Mouse (Mus musculus): ENCODE results near the gene Hoga1.
A peak's percentile ranks its signal among the peaks of the same experiment; 100 is the strongest.

Gene Hoga1

DNA sequence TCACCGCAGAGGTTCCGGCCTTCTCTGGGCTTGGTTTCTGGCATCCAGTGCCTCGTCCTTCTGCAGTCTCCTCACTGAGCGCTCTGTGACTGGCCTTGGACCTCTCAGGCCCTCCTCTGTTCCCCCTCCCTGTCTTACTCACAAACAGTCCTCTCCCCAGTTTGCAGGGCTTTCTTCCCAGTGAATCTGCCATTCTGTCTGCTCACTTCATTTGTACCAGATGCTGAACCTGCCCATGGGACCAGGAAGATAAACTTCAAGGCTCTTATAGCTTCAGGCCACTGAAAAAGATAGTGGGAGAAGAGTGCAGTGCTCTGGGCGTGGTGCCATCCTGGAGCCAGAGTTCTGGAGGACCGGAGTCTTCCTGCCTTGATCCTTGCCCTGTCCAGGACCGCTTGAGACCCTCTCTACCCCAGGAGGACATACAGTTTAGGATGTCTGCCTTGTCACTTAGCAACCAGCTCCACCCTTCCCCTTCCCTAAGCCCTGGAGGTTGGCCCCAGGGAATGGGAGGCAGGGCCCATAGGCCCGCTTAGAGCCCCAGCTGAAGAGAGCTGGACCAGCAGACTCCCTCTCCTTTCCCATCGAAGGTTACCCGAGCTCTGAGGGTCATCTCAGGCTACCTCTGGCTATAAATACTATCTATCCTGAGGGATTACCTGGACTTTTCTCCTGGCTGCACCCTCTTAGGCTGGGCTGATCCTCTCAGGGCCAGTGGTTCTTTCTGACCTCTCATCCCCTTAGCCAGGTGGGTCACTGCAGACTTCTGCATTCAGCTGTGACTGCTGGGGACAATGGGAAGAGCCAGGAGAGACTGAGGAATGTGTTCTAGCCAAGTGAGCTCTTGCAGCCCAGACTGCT lies 23.5 kb upstream of the Hoga1 start:
- DNase-seq (ENCODE audit: low spot score) = no peak

DNA sequence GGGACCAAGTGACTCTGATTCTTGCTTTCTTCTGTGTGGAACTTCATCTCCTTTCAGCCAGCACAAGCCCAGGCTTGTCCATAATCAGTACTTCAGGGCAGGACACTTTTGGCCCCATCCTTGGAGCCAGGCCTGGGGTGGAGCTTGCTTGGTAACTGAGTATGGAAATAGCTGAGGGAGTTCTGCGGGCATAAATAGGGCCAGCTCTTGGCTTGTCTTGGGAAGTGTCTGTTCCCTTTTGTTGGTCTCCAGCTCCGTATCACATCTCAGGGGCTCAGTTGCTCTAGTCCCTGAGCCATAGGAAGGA lies 22.9 kb upstream of the Hoga1 start:
- no peak for DNase-seq (ENCODE audit: low spot score)

- no peak for DNase-seq (ENCODE audit: low spot score)
Measured at GRCm38 (mm10) chr19:42026158-42026557, 19.3 kb upstream of the Hoga1 start.

DNA sequence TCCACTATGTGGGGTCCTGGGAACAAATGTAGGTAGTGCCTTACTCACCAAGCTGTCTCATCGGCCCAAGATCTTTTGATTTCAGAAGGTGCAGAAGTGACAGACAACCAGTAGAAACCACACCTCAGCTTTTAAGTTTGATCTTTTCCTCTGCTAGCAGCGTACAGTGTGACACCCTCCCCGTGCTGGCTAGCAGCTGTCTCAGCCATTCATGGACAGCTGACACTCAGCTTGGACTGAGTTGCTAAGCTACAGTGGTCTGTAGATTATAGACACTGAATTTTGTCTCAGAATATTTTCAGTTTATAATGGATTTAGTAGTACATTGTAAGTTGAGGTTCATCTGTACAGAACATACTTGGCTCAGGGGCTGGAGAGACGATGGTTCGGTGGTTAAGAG lies 14.3 kb upstream of the Hoga1 start:
- DNase-seq (ENCODE audit: low spot score) = no peak

DNA sequence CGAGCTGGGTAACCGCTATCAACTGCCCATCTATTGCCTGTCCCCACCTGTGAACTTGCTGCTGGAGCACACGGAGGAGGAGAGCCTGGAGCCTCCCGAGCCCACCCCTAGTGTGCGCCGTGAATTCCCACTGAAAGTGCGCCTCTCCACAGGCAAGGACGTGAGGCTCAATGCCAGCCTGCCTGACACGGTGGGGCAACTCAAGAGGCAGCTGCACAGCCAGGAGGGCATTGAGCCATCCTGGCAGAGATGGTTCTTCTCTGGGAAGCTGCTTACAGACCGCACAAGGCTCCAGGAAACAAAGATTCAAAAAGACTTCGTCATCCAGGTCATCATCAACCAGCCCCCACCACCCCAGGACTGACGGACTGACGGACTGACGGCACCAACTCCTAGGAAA lies 11.8 kb upstream of the Hoga1 start:
- DNase-seq (ENCODE audit: low spot score) = no peak

DNA sequence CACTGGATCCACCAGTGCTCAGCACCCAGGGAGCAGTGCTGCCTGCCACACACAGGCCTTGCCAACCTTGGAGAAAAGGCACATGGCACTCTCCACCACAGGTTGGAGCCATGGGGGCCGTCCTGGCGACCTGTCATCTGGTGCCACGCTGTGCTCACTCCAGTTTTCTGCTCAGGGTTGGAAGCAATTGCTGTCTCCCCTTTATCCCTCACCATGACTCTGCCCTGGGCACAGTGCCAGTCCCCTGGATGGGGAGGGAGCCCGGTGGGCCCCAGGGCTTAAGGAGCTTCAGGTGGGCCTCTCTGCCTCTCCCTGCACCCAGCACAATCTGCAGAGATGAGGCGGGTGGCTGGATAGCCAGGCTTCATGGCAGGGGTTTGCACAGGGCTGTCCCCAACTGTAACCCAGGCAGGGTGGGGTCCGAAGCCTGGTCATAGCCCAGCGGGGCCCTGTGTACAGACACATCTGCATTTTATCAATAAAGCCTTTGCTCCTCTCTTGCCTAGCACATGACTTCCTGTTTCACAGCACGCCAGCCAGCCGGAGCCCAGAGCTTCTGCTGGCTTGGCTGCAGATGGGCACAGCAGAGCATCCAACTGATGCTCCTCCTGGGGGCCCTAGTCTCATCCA lies 11.1 kb upstream of the Hoga1 start:
- DNase-seq (ENCODE audit: low spot score) = no peak

- no peak for DNase-seq (ENCODE audit: low spot score)
Measured at GRCm38 (mm10) chr19:42034881-42035455, 10.4 kb upstream of the Hoga1 start.

DNA sequence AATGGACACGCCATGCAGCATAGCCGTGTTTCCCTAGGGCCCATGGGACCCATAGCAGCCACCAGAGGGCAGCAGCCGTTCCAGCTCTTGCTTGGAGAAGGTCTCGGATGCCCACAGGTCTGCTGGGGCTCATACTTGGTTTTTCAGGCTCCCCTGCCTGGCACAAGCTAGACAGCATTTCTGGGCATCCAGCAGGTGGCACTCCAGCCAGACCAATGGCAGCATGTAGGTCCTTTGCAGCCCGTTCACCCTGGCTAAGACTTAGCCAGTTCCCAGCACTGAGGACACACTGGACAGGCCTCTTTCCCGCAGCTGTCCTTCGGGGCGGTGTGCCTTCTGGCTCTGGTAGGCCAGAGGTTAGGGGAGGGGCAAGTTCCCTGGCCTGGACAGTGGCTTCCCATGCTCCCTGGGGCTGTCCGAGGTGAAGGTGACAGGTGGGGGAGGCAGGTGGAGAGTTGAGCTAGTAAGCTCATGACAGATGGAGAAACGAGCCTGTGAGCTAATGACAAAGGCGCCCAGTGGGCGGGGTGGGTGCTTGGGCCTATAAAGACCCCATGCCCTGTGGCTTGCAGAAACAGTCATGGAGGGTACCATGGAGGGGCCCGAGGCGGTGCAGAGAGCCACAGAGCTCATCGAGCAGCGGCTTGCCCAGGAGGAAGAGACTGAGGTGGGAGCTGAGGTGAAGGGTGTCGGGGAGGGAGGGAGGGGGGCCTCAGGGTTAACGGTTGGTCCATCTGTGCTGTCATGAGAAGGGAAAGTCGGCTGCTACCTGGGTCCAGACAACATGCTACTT lies 9.8 kb upstream of the Hoga1 start, which contains the start of gene Ankrd2:
Gene Ankrd2, plus strand, starts transcription at position 545 of the 793 bp plus-strand sequence.
- peak; percentile 49 for DNase-seq (ENCODE audit: low spot score)

GRCm38 (mm10) chr19:42036357-42036756 lies 9.1 kb upstream of the Hoga1 start:
- no peak for DNase-seq (ENCODE audit: low spot score)

DNA sequence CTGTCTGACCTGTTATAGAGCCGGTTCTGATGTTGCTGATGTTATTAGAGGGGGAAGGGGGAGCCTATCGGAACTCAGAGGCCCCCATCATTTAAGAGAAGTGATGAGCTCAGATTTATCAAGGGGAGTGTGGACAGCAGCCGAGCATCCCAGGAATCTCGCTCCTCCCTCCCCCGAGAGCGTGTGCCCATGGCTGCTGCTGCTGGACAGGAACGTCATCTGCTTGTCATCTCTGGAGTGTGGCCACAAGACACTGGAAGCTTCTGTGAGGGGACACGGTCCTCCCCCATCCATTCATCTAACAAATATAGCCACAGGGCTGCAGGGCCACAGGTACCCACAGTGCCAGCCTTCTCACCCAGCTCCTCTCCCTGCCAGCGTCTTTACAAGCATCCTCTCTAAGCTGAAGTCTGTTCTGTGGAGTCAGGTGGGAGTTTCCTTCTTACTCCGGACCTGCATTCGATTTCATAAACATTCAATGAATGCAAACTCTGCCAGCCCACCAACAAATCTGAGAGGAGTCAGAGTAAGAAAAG lies 8.2 kb upstream of the Hoga1 start:
- no peak for DNase-seq (ENCODE audit: low spot score)

- DNase-seq (ENCODE audit: low spot score) = no peak
Measured at GRCm38 (mm10) chr19:42038310-42038709, 7.1 kb upstream of the Hoga1 start.

GRCm38 (mm10) chr19:42043988-42044387 lies 1.4 kb upstream of the Hoga1 start:
- DNase-seq (ENCODE audit: low spot score) = no peak

DNA sequence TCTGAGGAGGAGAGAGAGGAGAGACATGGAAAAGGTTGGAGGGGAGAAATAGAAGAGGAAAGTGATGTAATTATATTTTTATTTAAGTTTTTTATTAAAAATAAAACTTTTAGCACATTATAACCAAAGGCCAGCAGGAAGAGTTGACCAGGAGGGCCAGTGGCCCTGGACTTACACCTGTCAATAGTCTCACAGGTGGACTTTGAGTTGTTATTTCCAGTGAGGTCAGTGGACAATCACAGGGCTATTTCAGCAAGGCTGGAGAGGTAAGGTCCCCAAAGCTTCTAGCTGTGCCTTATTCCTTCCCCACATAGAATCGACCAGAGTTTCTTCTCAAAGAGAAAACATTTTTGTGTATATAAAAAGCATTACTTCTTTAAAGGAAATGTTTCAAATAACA lies 4.8 kb downstream of the Hoga1 start:
- DNase-seq (ENCODE audit: low spot score) = no peak

GRCm38 (mm10) chr19:42051351-42051750 lies 5.9 kb downstream of the Hoga1 start:
- no peak for DNase-seq (ENCODE audit: low spot score)

GRCm38 (mm10) chr19:42051948-42052347 lies 6.5 kb downstream of the Hoga1 start, which contains the start of gene 4933411K16Rik:
Gene 4933411K16Rik, plus strand, starts transcription at chr19:42052248.
- no peak for DNase-seq (ENCODE audit: low spot score)

DNA sequence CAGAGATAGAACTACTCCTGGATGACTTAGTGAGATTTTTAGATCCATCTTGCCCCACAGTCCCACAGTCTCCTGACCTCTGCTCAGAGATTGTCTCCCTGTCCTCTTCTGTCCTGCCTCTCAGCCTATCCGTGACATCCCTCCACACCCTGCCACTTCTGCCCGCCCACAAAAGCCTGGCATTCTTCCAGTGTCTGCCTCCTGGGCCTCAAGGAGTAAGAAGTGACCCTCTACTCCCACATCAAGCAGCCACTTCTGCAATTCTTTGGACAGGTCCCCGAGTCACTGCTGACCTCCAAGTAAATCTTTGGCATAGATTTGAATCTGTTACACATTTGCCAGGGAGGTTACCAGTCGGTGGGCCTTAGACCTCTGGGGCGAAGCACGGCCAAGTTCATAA lies 8.8 kb downstream of the Hoga1 start:
- DNase-seq (ENCODE audit: low spot score) = no peak

DNA sequence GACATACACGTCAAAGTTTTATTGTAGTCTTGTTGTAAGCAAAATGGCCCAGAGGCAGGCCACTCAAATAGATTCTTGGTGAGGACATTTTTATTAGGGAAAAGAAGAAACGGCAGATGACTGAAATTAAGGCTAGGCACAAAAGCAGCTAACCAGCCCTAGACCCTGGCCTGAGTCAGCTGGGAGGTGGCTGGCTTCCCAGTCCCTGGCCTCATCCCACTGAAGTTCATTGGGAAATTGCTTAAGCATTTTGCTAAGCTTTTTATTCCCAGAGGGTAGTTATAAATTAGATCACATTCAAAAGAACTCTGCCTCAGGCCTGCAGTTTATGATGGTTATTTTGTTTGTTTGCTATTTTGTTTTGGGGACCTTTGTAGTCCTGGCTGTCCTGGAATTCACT lies 10.5 kb downstream of the Hoga1 start:
- DNase-seq (ENCODE audit: low spot score) = no peak

DNA sequence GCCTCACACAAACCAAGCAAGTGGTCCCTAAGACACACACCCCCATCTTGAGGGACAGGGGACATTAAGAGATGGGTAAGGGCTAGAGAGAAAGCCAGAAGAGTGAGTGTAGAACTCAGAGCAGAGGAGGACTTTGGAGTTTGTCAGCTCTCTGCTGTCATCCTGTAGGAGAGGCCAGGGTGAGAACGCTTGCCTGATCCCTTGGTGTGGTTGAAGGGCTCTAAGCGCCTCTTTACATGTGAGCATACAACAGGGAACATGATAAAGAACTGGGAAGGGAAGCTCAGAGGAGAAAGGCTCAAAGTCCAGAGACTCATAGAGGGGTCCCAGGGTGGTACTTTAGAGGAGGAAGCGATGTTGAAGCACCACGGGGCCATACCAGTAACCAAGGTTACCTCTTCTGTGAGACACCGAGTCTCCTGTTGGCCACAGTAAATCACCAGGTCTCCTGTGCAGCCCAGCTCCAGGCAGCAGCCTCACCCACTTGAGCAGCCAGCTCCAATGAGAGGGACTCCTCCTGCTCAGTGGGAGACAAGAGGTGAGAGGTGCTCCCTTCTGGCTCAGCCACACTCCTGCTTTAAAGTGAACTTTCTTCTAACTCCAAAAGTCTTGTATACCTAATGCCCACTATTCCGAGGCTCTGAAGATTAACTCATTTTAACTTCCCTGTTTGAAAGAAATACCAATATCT lies 11.5 kb downstream of the Hoga1 start:
- DNase-seq (ENCODE audit: low spot score) = no peak

DNA sequence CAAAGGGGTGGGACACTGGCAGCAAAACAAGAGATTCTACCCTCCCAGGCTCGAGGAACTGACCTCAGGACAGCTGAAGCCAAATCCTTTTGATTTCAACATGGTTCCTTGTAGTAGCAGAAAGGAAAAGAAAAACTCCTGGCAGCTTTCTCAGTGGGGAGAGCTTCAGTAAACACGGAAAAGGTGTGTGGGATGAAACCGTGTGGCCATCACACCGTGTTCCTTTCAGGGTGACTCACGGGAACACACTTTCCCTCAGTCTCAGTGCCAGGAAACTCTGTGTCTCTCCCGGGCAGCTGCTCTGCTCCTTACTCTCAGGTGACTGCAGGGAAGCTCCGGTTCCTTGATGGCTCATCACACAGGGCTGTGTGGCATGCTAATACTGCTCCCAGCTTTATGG lies 13.0 kb downstream of the Hoga1 start:
- no peak for DNase-seq (ENCODE audit: low spot score)

GRCm38 (mm10) chr19:42061443-42061842 lies 16.0 kb downstream of the Hoga1 start:
- DNase-seq (ENCODE audit: low spot score) = no peak

DNA sequence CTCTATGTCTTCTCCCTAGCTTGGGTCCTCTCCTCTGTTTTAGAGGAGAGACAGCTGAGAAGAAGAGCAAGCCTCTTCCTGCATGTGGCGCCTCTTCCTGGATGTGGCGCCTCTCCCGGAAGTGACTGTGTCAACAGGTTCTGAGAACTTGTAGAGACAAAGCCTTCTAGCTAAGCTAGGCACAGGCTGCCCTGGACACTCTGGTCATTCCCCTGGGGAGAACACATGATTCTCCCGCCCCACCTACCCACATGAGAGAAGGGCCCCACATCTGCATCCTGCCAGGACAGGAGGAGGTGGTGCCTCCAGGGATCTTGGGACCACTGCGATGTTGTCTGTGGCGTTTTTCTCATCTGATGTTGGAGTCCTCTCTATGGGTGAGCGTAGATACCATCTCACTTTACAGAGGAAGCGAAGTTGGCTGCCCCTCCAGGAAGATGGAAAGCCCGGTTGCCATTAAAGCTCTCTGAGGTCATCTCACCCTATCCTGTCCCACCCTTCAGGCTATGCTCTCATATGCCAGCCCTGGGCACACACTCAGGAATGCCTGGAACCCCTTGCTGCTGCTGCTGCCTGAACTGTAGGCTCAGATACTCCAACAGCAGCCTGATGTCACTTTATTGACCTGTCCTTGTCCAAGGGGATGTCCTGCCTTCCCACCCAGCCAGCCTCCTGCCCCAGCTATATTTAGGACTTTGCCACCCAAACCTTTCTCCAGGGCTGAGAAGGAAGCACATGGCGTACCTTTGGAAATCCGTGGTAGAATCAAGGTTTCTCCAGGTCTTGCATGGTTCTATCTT lies 23.2 kb downstream of the Hoga1 start:
- DNase-seq (ENCODE audit: low spot score) = no peak

Data from urinary bladder, postnatal 10 days (tissue).